Mouse (Mus musculus) thymus, postnatal 14 days (tissue): ENCODE measurements around the gene Fam187a.

Experiments
- DNase-seq: peaks from one replicate; pipeline ENCODE4 v3.0.0; 2021

Gene Fam187a

GRCm38 (mm10) chr11:102895779-102896178 lies 10.8 kb downstream of the Fam187a start:
- no peak for DNase-seq

DNA sequence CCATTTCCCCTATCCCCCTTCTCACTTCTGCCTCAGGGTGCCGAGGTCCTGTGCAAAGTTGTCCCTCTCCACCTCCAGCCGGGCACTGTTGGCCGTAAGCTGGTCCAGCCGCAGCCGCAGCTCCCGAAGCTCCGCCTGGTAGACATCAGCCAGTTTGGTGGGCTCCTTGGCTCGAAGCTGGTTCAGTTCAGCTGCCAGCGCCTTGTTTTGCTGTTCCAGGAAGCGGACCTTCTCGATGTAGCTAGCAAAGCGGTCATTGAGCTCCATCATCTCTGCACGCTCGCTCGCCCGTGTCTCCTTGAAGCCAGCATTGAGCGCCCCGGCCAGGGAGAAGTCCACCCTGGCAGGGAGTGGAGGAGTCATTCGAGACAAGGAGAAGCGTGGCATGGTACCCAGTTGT lies 11.7 kb downstream of the Fam187a start:
- DNase-seq: no peak

- no peak for DNase-seq
Observed at GRCm38 (mm10) chr11:102898408-102898807, 13.4 kb downstream of the Fam187a start.

DNA sequence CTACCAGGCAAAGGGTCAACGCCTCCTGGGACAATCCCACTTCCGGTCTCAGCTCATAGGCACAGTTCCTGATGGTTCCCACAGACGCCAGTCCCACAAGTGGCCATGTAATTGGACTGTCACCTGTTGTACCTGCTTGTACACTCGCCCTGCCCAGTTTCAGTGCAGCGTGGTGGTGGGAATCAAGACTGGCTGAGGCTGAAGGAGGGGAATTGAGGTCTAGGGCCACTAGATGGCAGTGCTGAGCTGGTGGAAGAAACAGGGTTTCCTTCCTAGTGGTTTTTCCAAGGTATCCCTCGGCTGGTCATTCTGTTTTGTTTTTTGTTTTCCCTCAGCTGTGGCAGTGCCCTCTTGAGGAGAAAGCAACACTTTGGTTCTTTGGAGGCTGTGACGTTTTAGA lies 15.8 kb downstream of the Fam187a start, which contains the start of gene Gfap:
Gfap (minus strand) TSS at position 150 of the 400 bp plus-strand sequence.
- DNase-seq: peak; percentile 63

- no peak for DNase-seq
Observed at GRCm38 (mm10) chr11:102901199-102901598, 16.2 kb downstream of the Fam187a start.

DNA sequence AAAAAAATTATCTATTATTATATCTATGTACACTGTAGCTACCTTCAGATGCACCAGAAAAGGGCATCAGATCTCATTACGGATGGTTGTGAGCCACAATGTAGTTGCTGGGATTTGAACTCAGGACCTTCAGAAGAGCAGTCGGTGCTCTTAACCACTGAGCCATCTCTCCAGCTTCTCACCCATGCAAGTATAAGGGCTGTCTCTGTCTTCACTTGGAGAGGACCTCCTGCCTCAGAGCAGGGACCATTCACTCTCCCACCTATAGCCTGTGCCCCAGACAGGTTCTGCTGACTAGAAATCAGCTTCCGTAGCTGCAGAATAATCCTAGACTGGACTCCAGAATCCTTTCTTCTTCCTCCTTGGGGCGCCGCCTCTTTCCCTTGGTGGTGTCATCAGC lies 17.1 kb downstream of the Fam187a start:
- DNase-seq: no peak

DNA sequence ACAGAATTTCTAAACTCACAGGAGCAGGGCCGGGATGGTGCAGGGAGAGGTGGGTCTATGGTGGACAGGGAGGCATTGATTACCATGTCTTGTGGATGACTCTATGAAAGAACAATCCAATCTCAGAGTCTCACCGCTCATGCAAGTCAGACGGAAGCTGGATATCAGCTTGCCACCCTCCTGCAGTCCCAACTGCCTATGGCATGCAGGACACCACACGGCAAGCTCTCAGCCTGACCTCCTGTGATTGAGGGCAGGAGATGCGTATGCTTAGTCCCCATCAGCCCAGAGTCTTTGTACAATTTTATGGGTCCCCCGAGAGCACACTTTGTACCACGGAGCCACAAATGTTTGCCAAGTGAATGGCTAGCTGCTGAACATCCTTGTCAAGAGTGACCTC lies 18.7 kb downstream of the Fam187a start:
- no peak for DNase-seq

DNA sequence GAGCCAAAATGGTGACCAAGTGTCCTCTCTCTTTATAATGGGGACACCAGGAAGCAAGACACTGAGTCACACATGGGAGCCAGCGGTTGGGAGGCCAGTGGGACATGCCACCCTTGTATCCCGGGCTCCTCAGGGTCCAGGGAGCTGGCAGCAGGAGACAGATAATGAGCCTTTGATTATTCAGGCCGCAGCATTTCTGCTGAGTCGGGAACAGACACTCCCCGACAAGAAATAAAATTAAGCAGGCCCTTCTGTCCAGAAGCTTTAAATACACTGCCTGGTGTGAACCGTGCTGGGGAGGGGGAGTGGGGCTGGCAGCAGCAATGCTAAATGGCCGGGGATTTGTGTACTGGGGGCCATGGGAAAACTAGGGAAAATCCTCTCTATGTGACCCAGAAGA lies 26.4 kb downstream of the Fam187a start:
- no peak for DNase-seq

- DNase-seq: no peak
Observed at GRCm38 (mm10) chr11:102915380-102915779, 30.4 kb downstream of the Fam187a start.

GRCm38 (mm10) chr11:102918077-102918476 lies 33.1 kb downstream of the Fam187a start:
- DNase-seq: no peak

DNA sequence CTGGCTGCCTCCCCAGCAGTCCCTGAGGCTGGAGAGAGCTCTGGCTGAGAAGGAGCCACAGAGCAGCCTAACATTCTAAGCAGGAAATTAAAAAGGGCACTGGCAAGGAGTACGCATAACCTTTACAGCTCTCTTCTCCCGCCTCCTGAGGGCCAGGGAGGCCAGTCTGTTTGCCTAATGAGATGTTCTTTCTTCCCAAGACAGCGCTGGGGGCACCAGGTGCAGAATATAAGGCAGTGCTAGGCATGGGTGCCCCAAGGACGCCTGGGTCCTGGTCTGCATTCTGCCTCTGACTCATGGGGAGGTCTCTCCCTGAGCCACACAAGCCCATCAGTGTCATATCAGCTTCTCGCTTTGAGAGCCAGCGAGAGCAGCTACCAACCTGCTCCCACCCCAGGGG lies 36.5 kb downstream of the Fam187a start:
- no peak for DNase-seq

DNA sequence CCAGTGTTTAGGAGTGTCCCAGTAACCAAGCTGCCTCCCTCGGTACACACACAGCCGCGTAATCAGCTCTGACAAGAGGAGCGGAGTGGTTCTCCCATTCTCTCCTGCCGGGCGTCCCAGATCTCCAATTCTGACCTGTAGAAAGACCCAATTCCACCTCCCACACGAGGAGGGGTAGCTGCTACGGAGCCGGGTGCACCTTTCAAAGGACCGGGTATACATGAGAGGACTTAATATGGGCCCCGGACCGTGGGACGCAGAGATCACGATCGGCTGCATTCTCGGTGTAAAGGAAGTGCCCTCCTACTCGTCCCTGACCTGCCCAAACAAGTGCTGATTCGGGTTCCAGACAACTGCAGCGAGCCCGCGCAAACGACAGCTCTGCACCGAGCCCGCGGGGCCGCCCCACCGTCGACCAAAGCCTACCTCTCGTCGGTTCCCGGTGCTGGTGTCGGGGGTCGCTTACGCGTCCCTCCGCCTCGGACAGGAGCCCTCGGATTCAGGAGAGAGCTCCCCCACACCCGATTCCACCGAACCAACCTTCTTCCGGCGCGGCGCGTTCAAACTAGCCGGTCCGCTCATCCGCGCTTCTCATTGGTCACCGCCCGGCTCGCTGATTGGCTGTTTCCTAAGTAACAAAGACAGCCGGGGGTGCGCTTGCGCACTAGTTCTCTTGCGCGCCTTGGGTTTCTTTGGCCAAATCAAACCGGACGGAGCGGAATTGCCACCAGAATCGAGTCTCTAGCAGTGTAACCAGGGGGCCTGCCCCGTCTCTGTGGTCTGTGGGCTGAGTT lies 39.8 kb downstream of the Fam187a start, which contains the start of gene Kif18b:
Kif18b (minus strand) TSS at position 568 of the 794 bp plus-strand sequence.
- DNase-seq: peak; percentile 94

GRCm38 (mm10) chr11:102925351-102925717 lies 40.4 kb downstream of the Fam187a start:
- DNase-seq: peak; percentile 61

DNA sequence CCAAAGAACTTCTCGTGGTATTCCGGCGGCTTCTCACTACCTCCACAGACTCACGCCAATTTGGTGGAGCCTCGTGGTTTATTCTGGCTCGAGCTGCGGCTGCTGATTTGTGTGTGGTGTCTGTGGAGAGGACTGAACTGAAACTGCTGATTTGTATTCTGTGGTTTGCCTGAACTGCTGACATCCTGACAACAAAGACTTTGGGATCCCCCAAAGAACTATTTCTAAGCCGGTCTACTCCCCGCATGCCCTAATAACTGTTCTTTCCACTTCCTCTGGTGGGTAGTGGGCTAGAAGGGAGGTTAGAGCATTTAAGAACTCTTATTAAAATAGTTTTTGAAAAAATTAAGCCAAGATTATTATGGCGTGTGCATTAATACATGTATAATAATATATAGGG lies 45.7 kb downstream of the Fam187a start:
- DNase-seq: no peak

- DNase-seq: no peak
Observed at GRCm38 (mm10) chr11:102936272-102936671, 51.3 kb downstream of the Fam187a start.
